Mouse (Mus musculus): ENCODE data around the gene U2af2.

U2af2 gene

DNA sequence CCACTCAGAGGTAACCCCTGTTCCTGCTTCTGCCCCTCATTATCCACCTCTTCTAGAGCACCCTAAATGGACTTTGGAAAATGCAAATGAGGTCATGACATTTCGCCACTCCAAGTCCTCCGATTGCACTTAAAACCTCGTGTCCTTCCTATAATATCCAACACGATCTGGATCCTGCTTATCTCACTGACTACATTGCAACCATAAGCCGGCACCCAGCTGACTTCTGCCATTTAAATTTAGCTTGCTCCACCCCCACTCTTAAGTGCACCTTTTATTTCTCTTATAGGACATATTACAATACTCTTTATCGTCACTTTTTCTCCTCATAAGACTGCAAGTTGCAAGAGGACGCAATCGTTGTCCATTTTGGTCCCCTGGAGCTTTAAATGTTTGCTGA is 24.5 kb upstream of the U2af2 start:
- DNase-seq (ENCODE audit: extremely low spot score), result no peak

GRCm38 (mm10) chr7:5038109-5038732 is 23.7 kb upstream of the U2af2 start, which contains the start of gene Zfp784:
TSS of gene Zfp784 (minus strand) at chr7:5038446.
- peak; percentile 96 for DNase-seq (ENCODE audit: extremely low spot score)

GRCm38 (mm10) chr7:5038940-5039339 is 23.0 kb upstream of the U2af2 start:
- no peak for DNase-seq (ENCODE audit: extremely low spot score)

DNA sequence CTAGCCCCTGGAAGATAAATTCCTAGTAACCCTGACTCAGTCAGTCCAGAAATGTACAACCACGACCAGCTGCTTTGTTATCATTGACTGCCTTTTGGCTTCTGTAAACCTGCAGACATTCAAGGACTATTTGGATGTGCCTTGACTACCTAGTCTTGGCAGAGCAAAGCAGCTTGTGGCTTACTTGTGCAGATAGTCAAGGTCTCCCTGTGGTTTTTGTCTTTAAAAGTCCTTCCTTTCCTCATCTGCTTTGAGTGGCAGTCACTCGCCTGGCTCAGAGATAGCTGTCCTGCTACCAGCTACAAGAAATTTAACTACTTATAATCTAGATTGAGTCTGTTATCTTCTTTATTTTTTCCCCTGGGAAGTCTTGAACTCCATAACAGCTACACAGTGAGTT is 17.0 kb upstream of the U2af2 start:
- no peak for DNase-seq (ENCODE audit: extremely low spot score)

- no peak for DNase-seq (ENCODE audit: extremely low spot score)
These were observed 15.8 kb upstream of the U2af2 start for GRCm38 (mm10) chr7:5046112-5046511.

DNA sequence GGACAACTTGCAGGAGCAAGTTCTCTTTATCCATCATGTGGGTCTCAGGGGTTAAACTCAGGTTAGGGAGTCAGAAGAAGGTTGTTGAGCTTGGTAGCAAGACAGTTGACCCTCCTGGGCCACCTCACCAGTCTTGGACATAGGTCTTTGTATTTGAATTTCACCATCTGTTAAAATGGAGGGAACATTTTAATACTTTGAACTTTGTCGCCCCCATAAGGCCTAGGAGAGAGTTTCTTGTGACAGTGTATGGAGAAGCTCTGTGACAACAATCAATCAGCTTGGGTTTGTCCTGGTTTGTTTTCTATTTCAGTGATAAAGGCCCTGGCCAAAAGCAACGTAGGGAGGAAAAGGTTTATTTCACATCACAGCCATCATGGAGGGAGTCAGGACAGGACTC is 14.6 kb upstream of the U2af2 start:
- DNase-seq (ENCODE audit: extremely low spot score), result no peak

GRCm38 (mm10) chr7:5051193-5052192 is 10.4 kb upstream of the U2af2 start, which contains the start of gene Zfp580:
TSS of gene Zfp580 (plus strand) at chr7:5051538.
- DNase-seq (ENCODE audit: extremely low spot score), result peak; percentile 87

DNA sequence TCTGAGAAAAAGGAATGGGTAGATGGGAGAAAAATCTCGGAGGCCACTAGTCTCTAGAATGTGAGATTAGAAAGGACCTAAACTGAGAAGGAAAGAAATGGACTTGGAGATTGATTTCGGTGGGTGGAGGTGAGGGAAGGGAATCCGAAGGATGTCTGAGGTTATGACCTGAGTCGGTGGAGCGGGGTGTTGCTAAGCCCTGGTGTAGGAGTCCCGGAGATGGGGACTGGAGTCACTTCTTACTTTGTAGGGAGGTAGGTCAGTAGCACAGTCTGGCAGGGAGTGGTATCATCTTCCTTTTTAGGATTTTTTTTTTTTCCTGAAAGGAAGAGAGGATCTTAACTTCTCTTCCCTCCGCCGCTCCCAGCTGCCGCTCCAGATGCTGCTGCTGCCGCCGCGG is 9.5 kb upstream of the U2af2 start:
- DNase-seq (ENCODE audit: extremely low spot score), result no peak

DNA sequence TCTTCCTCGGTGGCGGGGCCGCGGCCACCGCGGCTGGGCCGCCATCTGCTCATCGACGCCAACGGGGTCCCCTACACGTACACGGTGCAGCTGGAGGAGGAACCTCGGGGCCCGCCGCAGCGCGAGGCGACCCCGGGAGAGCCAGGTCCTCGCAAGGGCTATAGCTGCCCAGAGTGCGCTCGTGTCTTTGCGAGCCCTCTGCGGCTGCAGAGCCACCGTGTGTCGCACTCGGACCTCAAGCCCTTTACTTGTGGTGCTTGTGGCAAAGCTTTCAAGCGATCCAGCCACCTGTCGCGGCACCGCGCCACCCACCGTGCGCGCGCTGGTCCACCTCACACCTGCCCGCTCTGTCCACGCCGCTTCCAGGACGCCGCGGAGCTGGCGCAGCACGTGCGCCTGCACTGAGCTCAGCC is 9.0 kb upstream of the U2af2 start:
- DNase-seq (ENCODE audit: extremely low spot score), result no peak

GRCm38 (mm10) chr7:5053456-5054179 is 8.3 kb upstream of the U2af2 start:
- no peak for DNase-seq (ENCODE audit: extremely low spot score)

GRCm38 (mm10) chr7:5056651-5057263 is 5.2 kb upstream of the U2af2 start:
- DNase-seq (ENCODE audit: extremely low spot score), result no peak

DNA sequence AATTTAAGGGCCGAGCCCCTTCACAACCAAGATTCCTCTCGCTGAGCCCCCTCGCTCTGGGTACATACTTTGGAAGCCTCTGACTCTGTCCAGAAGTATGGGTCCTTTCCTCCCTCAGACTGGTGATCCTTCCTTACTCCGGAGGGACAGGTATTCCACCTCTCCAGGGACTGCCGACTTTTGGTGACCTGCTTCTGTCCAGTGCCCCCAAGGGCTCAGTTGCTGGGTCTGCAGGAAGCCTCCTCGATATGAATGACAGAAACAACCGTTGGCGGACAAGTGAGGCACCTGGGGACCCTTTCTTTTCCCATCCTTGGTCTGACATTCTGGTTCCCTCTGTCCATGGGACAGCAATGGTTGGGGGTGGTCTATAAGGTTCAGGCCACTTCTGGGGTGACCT is 4.6 kb upstream of the U2af2 start:
- no peak for DNase-seq (ENCODE audit: extremely low spot score)

DNA sequence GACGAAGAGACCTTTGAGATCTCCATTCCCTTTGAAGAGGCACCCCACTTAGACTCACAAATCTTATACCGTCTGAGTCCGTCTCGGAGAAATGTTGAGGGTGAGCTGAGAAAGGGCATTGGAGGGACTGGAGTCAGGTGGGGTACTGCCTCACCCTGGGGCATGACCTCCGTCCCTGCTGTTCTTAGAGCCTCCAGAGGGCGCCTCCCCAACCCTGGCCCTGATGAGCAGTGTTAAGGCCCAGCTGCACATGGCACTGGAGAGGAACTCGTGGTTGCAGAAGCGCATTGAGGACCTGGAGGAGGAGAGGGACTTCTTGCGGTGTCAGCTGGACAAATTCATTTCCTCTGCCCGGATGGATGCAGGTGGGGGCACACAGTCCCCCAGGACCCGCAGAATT is 4.1 kb upstream of the U2af2 start:
- no peak for DNase-seq (ENCODE audit: extremely low spot score)

GRCm38 (mm10) chr7:5058631-5059030 is 3.3 kb upstream of the U2af2 start:
- DNase-seq (ENCODE audit: extremely low spot score), result no peak

GRCm38 (mm10) chr7:5059421-5059820 is 2.5 kb upstream of the U2af2 start:
- no peak for DNase-seq (ENCODE audit: extremely low spot score)

DNA sequence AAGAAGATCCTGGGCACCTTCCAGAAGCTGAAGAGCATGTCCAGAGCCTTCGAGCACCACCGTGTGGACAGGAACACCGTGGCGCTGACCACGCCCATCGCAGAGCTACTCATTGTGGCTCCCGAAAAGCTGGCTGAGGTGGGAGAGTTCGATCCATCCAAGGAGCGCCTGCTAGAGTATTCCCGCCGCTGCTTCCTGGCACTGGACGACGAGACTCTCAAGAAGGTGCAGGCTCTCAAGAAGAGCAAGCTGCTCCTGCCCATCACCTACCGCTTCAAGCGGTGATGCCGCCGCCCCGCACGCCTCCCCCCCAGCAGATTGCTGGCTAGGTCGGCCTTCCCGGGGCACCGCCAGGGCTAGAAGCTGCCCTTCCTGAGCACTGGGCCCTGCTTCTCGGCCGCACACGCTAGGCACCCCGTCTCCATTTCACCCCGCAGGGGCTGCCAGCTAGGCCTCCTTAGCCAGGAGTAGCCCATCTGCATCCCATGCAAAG is 1.7 kb upstream of the U2af2 start:
- DNase-seq (ENCODE audit: extremely low spot score), result peak; percentile 81

- DNase-seq (ENCODE audit: extremely low spot score), result peak; percentile 96
These were observed 784 bp upstream of the U2af2 start for GRCm38 (mm10) chr7:5060944-5061773.

- peak; percentile 88 for DNase-seq (ENCODE audit: extremely low spot score)
These were observed 538 bp downstream of the U2af2 start for GRCm38 (mm10) chr7:5062360-5063001.

GRCm38 (mm10) chr7:5064886-5065285 is 2.9 kb downstream of the U2af2 start:
- DNase-seq (ENCODE audit: extremely low spot score), result no peak

DNA sequence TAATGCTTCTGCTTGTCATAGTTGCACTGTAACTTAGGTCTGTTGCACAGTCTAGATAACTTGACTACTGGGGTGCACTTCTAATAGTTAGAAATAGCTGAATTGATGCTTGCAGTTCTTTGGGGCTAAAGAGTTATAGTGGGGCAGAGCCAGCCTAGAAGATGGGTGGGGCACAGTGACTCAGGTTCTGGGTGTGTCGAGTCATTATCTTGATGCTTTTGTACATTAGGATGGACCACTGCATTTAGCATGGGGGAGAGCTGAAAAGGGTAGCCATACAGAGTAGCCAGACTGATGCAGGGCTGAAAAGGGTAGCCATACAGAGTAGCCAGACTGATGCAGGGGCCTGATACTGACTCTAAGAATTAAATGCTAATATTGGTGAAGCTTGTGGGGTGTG is 11.6 kb downstream of the U2af2 start:
- DNase-seq (ENCODE audit: extremely low spot score), result no peak

Measured in embryo, embryonic 9.5 days (tissue).